Mouse (Mus musculus): Measurements from ENCODE around the gene Foxe3.
"Not testable (repeated sequence)": the region's sequence is repeated elsewhere in the genome, so short reads cannot be mapped to it uniquely, and the experiment has no call there.

Gene Foxe3

DNA sequence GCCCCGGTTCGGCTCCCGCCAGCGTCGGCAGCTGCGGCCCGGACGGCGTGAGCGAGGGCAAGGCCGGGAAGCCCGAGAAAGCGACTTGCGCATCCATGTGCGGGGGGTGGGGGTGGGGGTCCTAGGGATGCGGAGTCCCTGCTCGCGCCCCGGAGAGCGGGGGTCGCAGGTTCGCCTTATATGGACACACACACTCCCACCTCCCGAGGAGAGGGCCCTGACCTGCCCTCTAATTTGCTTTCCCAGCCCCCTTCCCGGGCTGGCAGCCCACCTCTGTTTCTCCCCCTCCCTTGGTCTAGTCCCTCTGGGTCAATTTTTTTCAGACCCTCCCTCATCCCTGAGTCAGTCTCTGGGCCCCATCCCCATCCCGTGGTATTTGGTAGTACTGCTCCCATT is at the start of gene Foxe3:
Gene Foxe3 (minus strand): TSS at position 97 of the 396 bp plus-strand sequence.
- no peak for DNase-seq

- no peak for DNase-seq
Measured at GRCm38 (mm10) chr4:114973229-114973740, 47.5 kb upstream of the Foxe3 start.

DNA sequence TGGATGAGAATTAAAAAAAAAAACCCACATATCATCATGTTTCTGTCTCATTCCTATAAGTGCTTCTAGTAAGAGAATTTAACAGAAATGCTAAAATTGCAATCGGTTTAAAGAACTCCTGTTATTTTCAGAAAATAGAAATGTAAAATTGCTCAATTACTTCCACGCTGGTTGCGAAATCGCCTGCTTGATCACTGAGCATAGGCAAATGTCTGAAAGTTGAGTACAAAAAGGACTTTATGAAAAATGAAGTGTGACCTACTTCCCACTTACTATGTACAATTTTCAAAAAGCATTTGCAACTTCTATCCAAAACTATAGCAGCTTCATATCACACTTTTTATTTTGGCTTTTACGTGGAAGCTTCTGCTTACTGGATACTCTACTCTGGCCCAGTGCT is 44.9 kb upstream of the Foxe3 start:
- no peak for DNase-seq

- not testable (repeated sequence) for DNase-seq
Measured at GRCm38 (mm10) chr4:114960881-114961280, 35.1 kb upstream of the Foxe3 start.

DNA sequence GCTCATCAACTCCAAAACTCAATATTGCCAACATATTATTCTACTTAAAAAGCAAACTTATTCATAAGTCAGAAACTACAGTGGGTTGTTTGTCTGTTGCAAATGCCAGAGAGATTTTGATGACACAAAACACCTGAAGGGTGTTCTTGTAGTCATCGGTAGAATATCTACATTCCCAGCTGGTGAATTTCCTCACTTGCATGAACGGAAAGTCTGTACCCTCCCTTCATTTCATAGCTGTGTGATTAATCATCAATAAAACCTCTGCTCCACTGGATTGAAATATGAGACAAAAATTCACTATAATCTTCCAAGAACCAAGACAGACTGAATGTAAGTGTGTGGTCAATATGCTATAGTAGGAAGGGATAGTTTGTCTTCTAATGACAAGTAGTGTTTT is 33.7 kb upstream of the Foxe3 start:
- no peak for DNase-seq

DNA sequence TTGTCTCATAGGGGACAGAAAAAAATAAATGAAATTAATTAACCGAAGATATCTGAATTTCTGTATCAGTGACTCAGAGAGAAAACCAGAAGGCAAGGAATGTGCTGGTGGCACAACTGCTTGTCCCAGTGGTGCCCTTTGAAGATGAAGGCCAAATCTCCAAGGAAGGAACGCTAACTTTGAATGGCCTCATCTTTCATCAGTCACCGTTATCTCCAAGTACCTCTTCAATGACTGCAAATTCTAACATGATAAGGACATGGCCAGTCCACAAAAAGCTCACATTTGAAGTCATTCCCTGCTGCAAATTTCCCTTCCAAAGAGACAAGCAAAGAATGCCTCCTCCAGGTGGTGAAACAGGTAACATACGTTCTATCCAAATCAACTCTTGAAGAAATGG is 33.0 kb upstream of the Foxe3 start:
- DNase-seq = no peak

DNA sequence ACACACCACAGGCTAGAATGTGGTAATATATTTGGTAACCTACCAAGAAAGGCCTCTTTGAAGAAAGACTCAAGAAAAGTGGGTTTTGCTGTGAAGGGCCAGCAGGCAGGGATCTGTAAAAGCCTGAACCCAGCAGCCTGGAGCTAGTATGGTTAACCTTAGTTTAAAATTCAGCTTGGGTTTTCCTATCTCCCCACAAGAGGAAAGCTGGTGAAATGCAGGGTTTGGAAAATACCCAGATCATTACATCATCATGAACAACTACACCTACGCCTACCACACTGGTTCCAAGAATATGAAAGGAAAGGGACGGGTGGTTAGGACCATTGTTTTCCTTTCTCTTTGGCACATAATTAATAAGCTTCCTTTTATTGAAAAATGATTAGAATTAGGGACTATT is 32.4 kb upstream of the Foxe3 start:
- DNase-seq = no peak

DNA sequence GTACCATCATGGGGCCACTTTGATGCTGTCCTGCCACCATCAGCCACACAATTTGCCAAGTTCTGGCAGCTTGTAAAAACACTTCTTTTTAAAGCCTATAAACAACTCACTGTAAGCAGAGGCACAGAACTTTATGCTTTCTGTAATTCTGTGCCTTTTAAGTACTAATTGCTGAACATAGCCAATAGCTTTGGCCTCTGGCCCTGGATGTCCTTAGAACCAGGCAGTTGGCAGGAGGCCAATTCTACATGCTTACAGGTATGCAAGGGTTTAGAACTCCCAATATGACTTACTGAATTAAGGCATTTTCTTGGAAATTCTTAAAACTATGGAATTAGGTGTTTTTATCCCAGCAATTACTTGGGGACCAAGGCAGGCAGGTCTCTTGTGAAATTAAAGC is 31.6 kb upstream of the Foxe3 start:
- peak; percentile 15 to 29 for DNase-seq

DNA sequence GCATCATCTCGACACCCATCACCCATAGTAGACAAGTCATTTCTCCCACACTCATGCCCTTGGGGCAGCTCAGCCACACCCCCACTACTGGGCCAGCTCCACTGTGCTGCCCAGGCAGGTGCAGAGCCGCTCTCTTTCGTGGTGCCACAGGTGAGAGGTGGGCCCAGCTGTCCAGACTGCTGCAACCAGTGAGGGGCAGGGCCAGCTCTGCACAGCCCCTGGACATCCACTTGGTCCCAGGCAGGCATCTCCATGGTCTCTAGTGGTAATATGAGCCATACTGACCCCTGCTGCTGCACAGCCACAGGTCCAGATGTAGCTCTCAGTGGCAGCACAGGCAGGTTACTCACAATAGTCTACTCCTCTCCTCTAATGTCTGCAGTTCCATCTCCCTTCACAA is 27.4 kb upstream of the Foxe3 start:
- DNase-seq = no peak

GRCm38 (mm10) chr4:114947852-114948481 is 22.2 kb upstream of the Foxe3 start:
- DNase-seq = no peak

DNA sequence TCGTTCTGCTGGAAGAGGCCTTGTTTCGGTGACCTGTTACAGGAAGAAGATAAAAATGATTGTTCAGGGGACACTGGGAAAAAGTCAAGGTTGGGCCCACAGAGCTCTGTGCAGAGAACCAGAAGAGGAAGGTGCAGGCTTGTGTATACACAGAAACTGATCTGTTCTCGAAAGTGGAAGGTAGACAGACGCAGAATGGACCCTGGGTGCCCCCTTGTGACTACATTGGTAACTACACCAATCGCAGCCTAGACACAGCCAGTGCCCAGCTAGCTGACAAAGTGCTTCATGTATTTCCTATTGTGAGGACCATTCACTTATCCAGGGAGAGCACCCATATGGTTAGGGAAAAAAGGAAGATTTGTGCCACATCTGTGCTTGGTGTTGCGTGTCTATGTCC is 21.6 kb upstream of the Foxe3 start:
- peak; percentile 59 to 88 for DNase-seq

GRCm38 (mm10) chr4:114946416-114946815 is 20.6 kb upstream of the Foxe3 start:
- no peak for DNase-seq

GRCm38 (mm10) chr4:114945021-114945420 is 19.2 kb upstream of the Foxe3 start:
- no peak for DNase-seq

GRCm38 (mm10) chr4:114942583-114942982 is 16.8 kb upstream of the Foxe3 start:
- no peak for DNase-seq

GRCm38 (mm10) chr4:114942112-114942511 is 16.3 kb upstream of the Foxe3 start:
- DNase-seq = no peak

DNA sequence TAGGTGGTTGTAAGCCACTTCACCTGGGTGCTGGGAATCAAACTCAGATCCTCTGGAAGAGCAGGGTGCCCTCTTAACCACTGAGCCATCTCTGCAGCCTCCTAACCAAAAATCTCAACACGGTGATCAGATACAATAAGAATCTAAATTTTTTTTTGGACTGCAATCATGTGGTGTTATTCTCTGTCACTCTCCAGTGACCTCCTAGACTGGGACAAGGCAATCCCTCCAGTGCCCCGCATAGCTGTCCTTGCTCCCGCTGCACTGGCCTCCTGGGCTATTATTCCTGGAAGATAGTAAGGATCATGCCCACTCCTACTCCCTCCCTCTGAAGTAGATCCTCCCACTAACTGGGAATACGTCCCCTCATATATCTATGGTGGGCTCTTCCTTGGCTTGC is 15.5 kb upstream of the Foxe3 start:
- no peak for DNase-seq

GRCm38 (mm10) chr4:114938248-114938647 is 12.4 kb upstream of the Foxe3 start:
- no peak for DNase-seq

DNA sequence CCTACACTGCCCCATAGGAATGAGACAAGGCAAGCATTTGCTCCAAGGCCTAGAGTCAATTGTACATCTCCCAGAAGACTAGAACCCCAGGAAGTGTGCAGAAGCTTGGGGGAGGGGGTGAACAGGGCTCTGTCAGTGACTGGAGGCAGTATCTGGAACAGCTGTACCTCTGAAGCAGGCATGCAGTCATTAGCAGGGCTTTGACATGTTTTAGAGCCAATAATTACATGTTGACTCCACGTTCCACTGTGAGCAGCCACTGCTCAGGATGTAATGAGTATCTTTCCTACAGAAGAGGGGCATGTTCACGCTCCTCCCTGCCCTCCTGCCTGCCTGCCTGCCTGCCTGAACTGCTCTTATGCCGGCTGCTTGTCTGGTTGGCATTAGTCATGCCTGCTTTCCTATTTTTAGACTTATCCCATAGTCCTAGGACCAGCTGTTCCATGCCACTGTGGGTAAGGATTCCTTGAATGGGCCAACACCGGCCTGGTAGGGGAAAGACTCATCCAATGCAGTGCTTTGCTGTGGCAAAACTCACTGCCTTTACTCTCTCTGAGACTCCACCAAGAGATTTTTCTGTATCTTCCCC is 11.7 kb upstream of the Foxe3 start:
- no peak for DNase-seq

- DNase-seq = no peak
Measured at GRCm38 (mm10) chr4:114934188-114934587, 8.4 kb upstream of the Foxe3 start.

- no peak for DNase-seq
Measured at GRCm38 (mm10) chr4:114932747-114933146, 6.9 kb upstream of the Foxe3 start.

- DNase-seq = no peak
Measured at GRCm38 (mm10) chr4:114929155-114929554, 3.3 kb upstream of the Foxe3 start.

DNA sequence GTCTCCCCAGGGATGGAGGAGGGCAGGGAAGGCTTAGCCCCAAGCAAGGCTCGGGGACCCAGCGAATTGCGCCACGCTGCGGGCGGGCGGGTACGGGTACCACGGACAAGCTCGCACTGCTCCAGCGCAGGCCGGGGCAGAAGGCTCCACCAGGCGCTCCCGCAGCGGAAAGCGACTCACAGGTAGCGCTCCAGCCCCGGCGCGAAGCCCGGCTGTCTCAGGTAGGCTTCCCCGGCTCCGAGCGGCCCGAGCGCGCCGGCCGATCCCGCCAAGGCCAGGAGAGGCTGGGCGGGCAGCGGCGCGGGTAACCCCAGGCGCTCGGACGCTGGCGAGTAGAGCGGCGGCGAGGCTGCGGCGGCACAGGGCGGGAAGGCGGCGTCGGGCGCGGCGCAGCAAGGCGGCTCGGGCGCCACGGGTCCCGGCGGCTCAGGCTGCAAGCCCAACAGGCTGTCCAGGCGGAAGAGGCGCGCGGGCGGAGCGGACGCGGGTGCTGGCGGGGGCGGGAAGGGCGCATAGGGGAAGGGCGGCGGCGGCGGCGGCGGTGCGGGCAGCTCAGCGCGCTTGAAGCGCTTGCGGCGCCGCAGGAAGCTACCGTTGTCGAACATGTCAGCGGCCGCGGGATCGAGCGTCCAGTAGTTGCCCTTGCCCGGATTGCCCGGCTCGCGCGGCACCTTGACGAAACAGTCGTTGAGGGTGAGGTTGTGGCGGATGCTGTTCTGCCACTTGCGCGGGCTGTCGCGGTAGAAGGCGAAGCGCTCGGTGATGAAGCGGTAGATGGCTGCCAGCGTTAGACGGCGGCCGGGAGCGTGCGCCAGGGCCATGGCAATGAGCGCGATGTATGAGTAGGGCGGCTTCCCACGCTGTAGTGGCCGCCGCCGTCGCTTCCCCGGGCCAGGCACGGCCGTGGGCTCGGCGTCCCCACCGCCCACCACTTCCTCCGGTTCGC is 569 bp downstream of the Foxe3 start:
- no peak for DNase-seq

DNA sequence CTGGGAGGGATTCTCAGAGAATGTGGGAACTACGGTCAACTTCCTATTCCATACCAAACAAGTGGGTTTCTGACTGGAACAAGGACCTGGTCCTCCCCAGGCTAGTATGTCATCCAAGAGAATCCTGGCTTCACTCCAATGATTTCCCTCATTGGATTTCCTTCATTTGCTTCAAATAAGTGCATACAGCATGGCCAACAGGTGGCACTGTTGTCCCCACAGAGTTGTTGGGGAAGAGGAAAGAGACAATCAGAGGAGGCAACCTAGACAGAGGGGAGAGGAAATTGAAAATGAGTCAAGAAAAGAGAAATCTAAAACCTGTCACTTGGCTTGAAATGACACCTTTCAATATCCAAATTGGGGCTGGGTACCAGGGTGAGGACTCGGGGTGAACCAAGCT is 8.7 kb downstream of the Foxe3 start:
- peak in 1 of 2 experiments; percentile 35 for DNase-seq

DNA sequence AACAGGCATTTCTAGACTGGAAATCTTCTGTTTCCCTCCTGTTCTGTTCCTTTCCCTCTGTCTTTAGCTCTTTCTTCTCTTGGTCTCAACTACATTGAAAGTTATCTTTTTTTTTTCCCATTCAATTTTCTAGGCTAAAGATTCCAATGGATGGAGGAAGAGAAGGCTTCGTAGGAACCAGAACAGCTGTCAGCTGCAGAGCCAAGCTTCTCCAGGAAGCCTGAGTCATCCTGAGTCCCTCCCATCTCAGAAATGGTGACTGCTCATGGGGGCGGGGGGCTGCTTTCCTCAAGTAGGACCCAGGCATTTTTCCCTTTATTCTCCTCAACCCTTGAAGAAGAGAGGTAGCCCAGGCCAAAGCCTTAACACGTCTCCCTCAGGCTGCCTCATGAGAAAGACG is 9.8 kb downstream of the Foxe3 start:
- DNase-seq = no peak

Measured in kidney, adult 8-10 months (tissue).